Mouse (Mus musculus): ENCODE results near the gene Ceacam20. TPM values are rescaled to one million over a fixed set of nuclear protein-coding genes. Genes with fewer than 3 reads are reported as not detected.
"Not testable (repeated sequence)": the region's sequence is repeated elsewhere in the genome, so short reads cannot be mapped to it uniquely, and the experiment has no call there.

Gene Ceacam20
- not detected in 2 replicates for polyA plus RNA-seq (2016; fragmentation: Nextera tagmentation; extraction: Ambion mirVana)

DNA sequence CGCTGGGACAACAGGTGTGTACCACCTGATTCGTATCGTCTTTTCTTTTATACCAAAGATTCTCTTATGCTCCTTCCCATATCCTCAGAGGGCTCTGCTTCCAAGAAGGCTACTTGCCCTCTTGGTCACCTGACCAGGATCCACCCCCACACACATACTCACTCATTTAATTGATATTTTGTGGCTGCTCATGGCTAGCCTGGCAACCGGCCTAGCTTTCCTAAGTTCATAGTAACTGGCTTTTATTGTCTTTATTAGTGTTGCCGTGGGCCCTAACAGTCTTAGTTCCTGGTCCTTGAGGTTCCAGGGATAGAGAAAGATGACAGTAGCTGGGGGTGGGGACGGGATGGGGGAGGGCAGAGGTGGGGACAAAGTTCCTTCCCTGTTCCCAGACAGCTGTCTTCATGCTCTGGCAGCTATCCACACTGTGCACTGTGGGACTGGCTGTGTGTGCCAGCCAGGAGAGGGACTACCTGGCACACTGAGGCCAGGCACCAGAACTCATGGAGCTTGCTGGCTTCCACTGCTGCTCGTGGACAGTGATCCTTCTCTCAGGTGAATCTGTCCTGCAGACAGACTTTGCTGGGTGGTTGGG is at the start of gene Ceacam20:
Gene Ceacam20 (plus strand): TSS at position 428 of the 595 bp plus-strand sequence.
- ATAC-seq (ENCODE audit: insufficient number of reproducible peaks, insufficient read depth, low FRiP score, low TSS enrichment, low read depth) = no peak
- Histone ChIP-seq H3K9ac (replicated peaks) (no peak within 1 kb of the TSS), H3K27ac (no peak within 1 kb of the TSS), H3K4me2 (no peak within 1 kb of the TSS), H3K27me3 (no peaks in the 10 kb centered on the region), H3K9me3 (peaks cover 11% of the 10 kb centered on the region), H3K4me3 (replicated peaks) (no peak within 1 kb of the TSS), H3K36me3 (no peaks in the 10 kb centered on the region), H3K4me1 (replicated peaks) (no peaks in the 10 kb centered on the region)
- 79% methylated on average over 7 of the region's 7 CpGs for WGBS

DNA sequence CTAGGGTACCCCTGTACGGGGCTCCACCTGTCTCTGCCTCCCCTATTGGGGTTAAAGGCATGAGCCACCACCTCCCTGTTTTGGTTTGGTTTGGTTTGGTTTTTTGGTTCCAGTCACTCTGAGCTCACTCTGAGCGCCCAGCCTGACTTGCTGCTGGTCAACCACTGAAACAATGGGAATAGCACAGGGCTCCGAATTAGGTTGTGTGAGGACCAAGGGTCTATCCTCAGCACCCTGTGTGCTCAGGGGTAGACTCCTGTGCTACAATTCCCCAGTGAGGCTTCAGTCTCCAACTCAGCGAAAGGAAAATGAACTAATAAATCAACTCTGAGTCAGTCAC is 45.1 kb upstream of the Ceacam20 start:
- peak overlapping the region; percentile 73 for H3K4me2 ChIP-seq
- ATAC-seq (ENCODE audit: insufficient number of reproducible peaks, insufficient read depth, low FRiP score, low TSS enrichment, low read depth) = 0 out of 2 replicates have a peak, but pooled peaks have one; percentile 6
- peak overlapping the region; percentile 66 for H3K4me3 ChIP-seq (replicated peaks)
- peak overlapping the region; percentile 77; the same call in 1 of the 2 replicates for H3K9ac ChIP-seq (replicated peaks)
- H3K27me3 ChIP-seq = no peaks in the 10 kb centered on the region; the same call in 1 of the 2 replicates
- no peak overlapping the region for H3K27ac ChIP-seq
- peaks cover 9% of the 10 kb centered on the region for H3K4me1 ChIP-seq (replicated peaks)
- H3K9me3 ChIP-seq = no peaks in the 10 kb centered on the region
- 39% methylated on average over 4 of the region's 4 CpGs for WGBS
- H3K36me3 ChIP-seq = peaks cover 21% of the 10 kb centered on the region; the same call in 1 of the 2 replicates

DNA sequence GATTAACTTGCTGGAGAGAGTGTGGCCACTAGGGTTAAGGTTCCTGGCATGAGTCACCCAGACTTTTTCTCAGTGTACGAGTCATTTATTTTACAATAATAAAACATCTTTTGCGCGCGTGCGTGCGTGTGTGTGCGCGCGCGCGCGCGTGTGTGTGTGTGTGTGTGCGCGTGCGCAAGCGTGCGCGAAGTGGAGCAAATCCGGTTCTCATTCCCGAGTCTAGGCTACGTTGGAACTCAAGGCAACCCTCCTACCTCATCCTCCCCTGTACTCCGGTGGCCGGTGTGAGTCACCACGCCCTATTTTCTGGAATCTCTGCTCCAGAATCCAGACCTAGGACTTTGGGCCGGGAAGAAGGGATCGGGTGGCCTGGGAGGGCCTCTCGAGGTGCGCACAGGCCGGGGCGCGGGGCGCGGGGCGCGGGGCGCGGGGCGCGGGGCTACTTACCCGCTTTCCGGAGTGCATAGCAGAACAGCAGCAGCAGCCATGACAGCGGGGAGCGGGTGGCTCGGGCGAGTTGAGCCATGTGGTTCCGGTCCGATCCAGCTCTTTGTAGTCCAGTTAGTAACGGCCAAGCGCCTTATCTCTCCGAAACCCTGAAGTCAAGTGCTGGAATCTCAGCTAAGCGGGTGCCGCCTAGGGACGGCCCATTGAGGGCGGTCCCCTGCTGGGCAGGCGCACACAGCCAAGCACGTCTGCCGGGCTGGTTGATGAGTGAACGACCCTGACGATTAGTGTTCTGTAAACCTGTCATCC is 44.5 kb upstream of the Ceacam20 start, which contains the start of gene Pvr:
Gene Pvr (minus strand): TSS at position 655 of the 756 bp plus-strand sequence.
- no peaks in the 10 kb centered on the region for H3K9me3 ChIP-seq
- peak; percentile 84 for ATAC-seq (ENCODE audit: insufficient number of reproducible peaks, insufficient read depth, low FRiP score, low TSS enrichment, low read depth)
- H3K4me3 ChIP-seq (replicated peaks) = peak within 1 kb of the TSS; percentile 66
- no peaks in the 10 kb centered on the region; the same call in 1 of the 2 replicates for H3K27me3 ChIP-seq
- peak within 1 kb of the TSS; percentile 77 for H3K9ac ChIP-seq (replicated peaks)
- H3K27ac ChIP-seq = peak within 1 kb of the TSS; percentile 53
- peaks cover 21% of the 10 kb centered on the region; the same call in 1 of the 2 replicates for H3K36me3 ChIP-seq
- peak within 1 kb of the TSS; percentile 73 for H3K4me2 ChIP-seq
- peaks cover 9% of the 10 kb centered on the region for H3K4me1 ChIP-seq (replicated peaks)
- WGBS = 1% methylated on average over 60 of the region's 60 CpGs

DNA sequence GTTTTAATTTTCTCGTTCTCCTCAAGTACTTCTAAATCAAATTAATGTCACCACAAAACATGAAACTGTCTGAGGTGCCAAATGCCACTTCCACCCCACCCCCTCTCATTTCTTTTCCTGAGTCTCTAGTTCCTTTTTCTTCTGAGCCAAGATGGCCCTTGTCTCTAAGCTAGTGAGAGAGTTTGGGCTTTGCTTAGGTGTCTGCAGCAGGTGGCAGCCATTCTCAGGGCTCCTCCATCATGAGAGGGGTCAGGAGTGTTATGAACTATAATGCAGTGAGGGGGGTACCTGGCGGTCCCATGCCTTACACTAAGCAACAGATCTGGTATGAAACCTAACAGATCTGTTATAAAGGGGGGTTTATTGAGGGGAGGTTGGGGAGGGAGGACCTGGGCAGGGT is 41.9 kb upstream of the Ceacam20 start:
- Histone ChIP-seq H3K9me3 (no peaks in the 10 kb centered on the region), H3K9ac (replicated peaks) (no peak overlapping the region), H3K27ac (no peak overlapping the region), H3K36me3 (peaks cover 3% of the 10 kb centered on the region; the same call in 1 of the 2 replicates), H3K4me3 (replicated peaks) (no peak overlapping the region), H3K4me1 (replicated peaks) (peaks cover 9% of the 10 kb centered on the region), H3K27me3 (no peaks in the 10 kb centered on the region; the same call in 1 of the 2 replicates), H3K4me2 (no peak overlapping the region)
- no peak for ATAC-seq (ENCODE audit: insufficient number of reproducible peaks, insufficient read depth, low FRiP score, low TSS enrichment, low read depth)
- 44% methylated on average over 2 of the region's 2 CpGs for WGBS

DNA sequence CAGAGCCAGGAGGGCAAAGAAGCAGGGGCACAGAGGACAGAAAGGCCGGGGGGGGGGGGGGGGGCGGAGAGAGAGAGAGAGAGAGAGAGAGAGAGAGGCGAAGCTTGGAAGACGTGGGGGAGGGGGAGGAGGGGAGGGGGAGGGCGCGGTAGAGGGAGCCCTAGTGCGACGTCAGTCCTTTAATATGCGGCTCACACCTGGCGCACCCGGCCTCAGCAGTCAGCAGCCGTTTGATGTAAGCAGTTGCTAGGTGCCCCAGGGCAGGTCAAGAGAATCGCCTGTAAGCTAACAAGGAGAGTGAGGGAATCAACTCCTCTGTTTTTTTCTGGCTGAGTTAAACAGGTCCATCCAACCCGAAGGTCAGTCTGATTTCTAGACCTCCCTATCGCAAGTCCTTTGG is 41.4 kb upstream of the Ceacam20 start:
- no peak overlapping the region for H3K4me3 ChIP-seq (replicated peaks)
- ATAC-seq (ENCODE audit: insufficient number of reproducible peaks, insufficient read depth, low FRiP score, low TSS enrichment, low read depth) = no peak
- no peaks in the 10 kb centered on the region; the same call in 1 of the 2 replicates for H3K27me3 ChIP-seq
- H3K4me2 ChIP-seq = no peak overlapping the region
- peaks cover 9% of the 10 kb centered on the region for H3K4me1 ChIP-seq (replicated peaks)
- no peak overlapping the region for H3K27ac ChIP-seq
- H3K9ac ChIP-seq (replicated peaks) = no peak overlapping the region
- 6% methylated on average over 12 of the region's 15 CpGs for WGBS
- no peaks in the 10 kb centered on the region for H3K36me3 ChIP-seq
- no peaks in the 10 kb centered on the region for H3K9me3 ChIP-seq

DNA sequence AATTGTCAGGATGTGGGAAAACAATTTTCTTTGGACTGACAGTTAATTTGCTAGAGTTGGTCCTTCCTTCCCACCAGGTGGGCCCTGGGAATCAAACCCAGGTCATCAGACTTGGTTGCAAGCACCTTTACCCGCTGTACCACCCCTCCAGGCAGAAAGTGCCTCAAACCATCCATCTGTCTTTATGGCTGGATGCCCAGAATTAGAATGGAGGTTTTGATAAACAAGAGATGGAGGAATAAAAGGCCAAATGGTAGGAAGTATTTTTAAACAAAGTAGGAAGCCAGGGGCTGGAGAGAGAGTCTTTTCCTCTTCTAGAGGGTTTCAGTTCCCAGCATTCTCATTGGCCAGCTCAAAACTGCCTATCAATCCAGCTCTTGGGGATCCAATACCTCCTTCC is 39.8 kb upstream of the Ceacam20 start:
- WGBS = 92% methylated on average over 1 of the region's 1 CpGs
- Histone ChIP-seq H3K27me3 (no peaks in the 10 kb centered on the region; the same call in 1 of the 2 replicates), H3K27ac (no peak overlapping the region), H3K4me1 (replicated peaks) (peaks cover 5% of the 10 kb centered on the region; the same call in 1 of the 2 replicates), H3K36me3 (no peaks in the 10 kb centered on the region), H3K4me2 (no peak overlapping the region), H3K4me3 (replicated peaks) (no peak overlapping the region), H3K9ac (replicated peaks) (no peak overlapping the region), H3K9me3 (no peaks in the 10 kb centered on the region)
- ATAC-seq (ENCODE audit: insufficient number of reproducible peaks, insufficient read depth, low FRiP score, low TSS enrichment, low read depth) = no peak

DNA sequence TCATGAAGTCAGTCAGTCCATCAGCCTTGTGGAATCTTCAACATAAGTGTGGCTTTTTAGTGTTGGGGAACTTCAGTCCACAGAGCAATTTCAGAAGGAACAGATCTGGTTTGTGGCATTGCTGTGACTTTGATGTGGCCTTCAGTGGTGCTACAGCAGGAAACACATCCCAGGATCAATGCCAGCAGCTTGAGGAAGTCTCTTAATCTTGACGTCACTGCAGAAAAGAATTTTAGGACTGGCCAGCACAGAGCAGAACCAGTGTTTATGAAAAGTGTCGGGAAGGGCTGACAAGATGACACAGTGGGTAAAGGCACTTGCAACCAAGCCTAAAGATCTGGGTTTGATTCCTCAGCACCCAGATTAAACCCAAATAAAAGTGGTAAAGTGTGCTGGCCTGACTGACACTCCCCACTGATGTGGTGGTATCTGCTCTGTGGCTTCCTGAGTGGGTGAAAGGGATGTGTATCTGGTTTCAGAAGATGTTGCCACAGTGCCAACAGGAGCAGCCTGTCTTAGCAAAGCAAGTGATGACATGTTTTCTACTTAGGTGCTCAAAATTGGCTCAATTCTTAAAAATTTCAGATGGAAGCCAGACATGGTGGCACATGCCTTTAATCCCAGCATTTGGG is 38.2 kb upstream of the Ceacam20 start:
- H3K4me1 ChIP-seq (replicated peaks) = peaks cover 5% of the 10 kb centered on the region; the same call in 1 of the 2 replicates
- peaks cover 8% of the 10 kb centered on the region for H3K27me3 ChIP-seq
- no peak for ATAC-seq (ENCODE audit: insufficient number of reproducible peaks, insufficient read depth, low FRiP score, low TSS enrichment, low read depth)
- H3K4me2 ChIP-seq = no peak overlapping the region
- no peak overlapping the region for H3K4me3 ChIP-seq (replicated peaks)
- H3K9ac ChIP-seq (replicated peaks) = no peak overlapping the region
- WGBS = 69% methylated on average over 2 of the region's 2 CpGs
- no peaks in the 10 kb centered on the region for H3K36me3 ChIP-seq
- H3K9me3 ChIP-seq = no peaks in the 10 kb centered on the region
- no peak overlapping the region for H3K27ac ChIP-seq

DNA sequence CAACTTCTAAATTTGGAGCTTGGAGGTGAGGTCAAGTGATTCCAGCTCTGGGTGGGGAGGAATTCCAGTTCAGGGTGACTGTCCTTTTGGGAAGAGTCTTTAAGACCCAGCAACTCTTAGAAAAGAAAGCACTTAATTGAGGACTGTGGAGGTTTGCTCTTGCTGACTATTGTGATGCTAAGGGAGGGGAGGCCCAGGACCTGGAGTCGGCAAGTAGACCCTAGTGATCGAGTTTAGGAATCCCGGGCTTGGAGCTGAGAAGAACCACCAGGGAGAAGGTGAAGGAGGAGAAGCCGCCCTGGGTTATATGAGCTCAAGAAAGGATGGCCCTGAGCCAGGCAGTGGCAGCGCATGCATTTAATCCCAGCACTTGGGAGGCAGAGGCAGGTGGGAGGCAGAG is 36.7 kb upstream of the Ceacam20 start:
- WGBS = 68% methylated on average over 5 of the region's 5 CpGs
- Histone ChIP-seq H3K9me3 (no peaks in the 10 kb centered on the region), H3K27me3 (peaks cover 18% of the 10 kb centered on the region), H3K4me1 (replicated peaks) (peaks cover 9% of the 10 kb centered on the region), H3K4me2 (no peak overlapping the region), H3K4me3 (replicated peaks) (no peak overlapping the region), H3K36me3 (no peaks in the 10 kb centered on the region), H3K27ac (no peak overlapping the region), H3K9ac (replicated peaks) (no peak overlapping the region)
- no peak for ATAC-seq (ENCODE audit: insufficient number of reproducible peaks, insufficient read depth, low FRiP score, low TSS enrichment, low read depth)

DNA sequence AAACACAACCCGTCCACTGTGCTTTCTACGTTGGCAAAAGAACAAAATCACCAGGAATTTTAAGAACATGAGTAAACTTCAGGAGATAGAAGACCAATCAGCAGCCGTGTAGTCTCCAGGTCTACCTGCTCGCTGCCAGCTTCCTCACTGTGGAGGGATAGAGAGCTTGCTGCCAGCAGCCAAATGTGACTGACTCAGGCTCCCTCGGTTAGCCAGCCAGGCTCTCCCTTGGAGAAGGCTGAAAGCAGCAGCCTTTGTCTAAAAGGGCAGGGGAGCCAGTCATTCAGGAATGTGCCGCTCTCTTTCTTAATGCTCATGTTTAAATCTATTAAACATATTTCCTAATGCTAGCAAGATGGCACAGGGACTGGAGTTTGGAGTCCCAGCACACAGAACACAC is 34.7 kb upstream of the Ceacam20 start:
- not testable (repeated sequence) for H3K27ac ChIP-seq; H3K4me3 ChIP-seq (replicated peaks); H3K9me3 ChIP-seq; ATAC-seq (ENCODE audit: insufficient number of reproducible peaks, insufficient read depth, low FRiP score, low TSS enrichment, low read depth); H3K4me1 ChIP-seq (replicated peaks); H3K4me2 ChIP-seq; H3K9ac ChIP-seq (replicated peaks); H3K36me3 ChIP-seq
- 79% methylated on average over 6 of the region's 6 CpGs for WGBS
- H3K27me3 ChIP-seq = peaks cover 18% of the 10 kb centered on the region

DNA sequence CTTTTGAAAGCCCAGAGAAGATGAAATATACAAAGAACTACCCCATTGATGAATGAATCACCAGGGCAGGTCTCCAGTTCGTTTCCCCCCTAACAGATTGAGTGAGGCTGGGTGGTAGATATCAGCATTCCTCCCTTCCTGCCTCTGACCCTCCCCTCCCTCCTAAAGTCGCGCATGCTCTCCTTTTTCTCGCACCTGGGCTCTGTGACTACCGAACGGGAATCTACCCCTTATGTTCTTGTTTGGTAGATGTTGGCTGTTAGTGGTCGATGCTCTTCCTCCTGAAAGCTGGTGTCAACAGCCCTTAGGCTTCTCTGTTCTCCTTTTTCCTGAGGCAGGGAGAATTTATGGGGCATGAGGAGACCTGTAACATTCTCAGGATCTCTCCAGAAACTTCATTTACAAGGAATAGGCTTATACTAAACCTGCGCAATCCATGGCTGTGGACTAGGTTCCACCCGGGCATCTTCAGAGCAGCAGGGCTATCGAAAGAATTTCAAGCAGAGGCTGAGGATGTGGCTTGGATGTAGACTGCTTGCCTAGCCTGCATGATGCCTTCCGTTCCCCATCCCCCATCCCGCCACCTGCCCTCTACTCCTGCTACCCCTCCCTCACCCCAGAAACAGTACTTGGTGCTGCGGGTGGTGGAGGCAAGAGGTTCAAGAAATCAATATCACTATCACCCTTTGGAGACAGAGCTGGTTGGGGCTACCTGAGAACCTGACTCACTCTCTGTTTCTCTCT is 32.9 kb upstream of the Ceacam20 start:
- ATAC-seq (ENCODE audit: insufficient number of reproducible peaks, insufficient read depth, low FRiP score, low TSS enrichment, low read depth) = no peak
- H3K4me3 ChIP-seq (replicated peaks) = no peak overlapping the region
- WGBS = 22% methylated on average over 13 of the region's 13 CpGs
- no peak overlapping the region for H3K27ac ChIP-seq
- H3K4me1 ChIP-seq (replicated peaks) = peaks cover 5% of the 10 kb centered on the region; the same call in 1 of the 2 replicates
- H3K9ac ChIP-seq (replicated peaks) = no peak overlapping the region
- H3K36me3 ChIP-seq = no peaks in the 10 kb centered on the region
- H3K9me3 ChIP-seq = no peaks in the 10 kb centered on the region
- peak overlapping the region; percentile 23; the same call in 1 of the 2 replicates for H3K4me2 ChIP-seq
- peaks cover 18% of the 10 kb centered on the region for H3K27me3 ChIP-seq
